Mouse (Mus musculus) 3134 (cell line): ENCODE results near the gene Dcp1b.

Source experiments
- DNase-seq: peaks from one replicate; pipeline ENCODE4 v3.0.0-alpha.2; 2011; ENCODE audit warnings: low spot score; ENCODE audit not compliant: insufficient read length; ENCODE audit errors: extremely low read depth

Dcp1b gene

DNA sequence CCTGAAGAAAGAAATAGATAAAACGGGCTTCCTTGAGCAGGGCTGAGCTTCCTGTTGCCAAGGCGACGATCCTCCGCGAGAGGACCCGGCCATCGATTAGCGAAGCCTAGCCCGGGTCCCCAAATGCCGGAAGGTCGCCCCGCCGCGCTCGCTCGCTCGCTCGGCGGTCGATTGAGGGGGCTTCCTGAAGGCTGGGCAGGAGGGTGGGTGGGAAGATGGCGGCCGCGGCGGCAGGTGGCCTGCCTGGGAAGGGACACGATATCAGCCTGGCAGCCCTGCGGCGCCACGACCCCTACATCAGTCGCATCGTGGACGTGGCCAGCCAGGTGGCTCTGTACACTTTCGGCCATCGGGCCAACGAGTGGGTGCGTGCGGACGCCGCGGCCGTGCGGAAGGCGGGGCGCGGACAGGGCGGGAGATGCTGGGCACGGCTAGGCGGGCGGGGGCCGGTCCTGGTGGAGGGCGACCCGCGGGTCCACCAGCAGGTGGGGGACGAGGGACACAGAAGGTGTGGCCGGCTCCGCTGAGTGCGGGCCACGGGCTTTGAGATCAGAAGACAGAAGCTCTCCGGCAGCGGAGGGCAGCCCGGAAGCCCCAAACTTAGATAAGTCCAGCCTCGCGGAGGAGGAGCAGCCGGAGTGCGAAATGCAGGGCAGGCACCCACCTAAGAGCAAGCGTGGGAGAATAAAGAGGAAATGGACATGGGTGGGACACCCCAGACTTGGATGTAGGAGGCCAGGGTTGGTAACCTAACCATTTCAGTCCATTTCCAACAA, at the start of gene Dcp1b:
Gene Dcp1b, plus strand, starts transcription at position 176 of the 776 bp plus-strand sequence.
- DNase-seq: peak; percentile 71

DNA sequence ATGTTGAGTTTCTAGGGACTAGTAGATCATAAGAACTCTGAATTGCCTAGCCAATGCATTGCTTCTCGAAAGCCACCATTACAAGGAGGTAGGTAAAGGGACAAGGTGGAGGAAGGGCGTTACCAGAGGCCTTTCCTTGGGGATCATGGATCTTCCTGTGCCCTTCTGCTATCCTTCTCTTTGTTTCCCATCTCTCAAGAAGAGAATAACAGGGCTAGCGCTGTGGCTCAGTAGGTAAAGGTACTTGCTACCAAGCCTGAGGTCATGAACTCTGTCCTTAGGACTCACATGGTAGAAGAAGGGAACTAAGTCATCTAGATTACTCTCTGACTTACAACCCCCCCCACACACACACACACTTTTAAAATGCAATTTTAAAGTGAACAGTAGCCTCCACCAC, 48.1 kb upstream of the Dcp1b start:
- no peak for DNase-seq

DNA sequence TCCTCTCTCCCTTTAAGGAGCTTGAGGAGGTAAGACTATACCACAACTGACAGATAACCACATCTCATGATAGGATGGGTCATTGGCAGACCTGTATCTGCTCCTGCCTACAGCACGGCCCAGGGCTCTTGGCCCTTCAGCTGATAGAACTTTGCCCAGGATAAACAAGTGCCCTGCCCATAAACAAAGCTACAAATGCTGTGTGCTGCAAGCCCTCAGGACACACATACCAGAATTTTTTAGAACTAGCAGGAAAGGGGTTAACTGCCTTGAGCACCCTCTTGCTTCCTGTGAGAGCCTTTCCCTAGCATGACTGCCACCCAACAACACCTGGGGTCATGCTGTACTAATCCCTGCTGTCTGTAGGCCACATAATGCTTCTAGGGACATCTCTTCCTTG, 47.0 kb upstream of the Dcp1b start:
- DNase-seq: no peak

DNA sequence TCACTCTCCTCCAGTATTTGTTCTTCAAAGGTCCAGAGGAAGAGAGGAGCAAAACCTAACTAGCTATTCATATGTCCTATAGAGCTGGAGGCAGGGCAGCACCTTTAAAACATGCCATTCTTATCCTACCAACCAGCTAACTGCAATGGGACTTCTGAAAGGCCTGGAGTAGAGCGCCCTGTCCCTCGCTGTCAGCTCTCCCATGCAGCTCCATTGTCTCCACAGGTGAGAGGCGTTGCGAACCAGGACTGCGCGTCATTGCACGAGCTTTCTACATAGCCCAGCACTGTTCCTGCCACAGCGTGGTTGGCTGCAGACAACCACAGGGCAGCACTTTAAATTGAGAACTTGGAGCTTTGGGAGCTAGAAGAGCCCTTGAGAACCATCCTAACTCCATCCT, 46.5 kb upstream of the Dcp1b start:
- DNase-seq: no peak

DNA sequence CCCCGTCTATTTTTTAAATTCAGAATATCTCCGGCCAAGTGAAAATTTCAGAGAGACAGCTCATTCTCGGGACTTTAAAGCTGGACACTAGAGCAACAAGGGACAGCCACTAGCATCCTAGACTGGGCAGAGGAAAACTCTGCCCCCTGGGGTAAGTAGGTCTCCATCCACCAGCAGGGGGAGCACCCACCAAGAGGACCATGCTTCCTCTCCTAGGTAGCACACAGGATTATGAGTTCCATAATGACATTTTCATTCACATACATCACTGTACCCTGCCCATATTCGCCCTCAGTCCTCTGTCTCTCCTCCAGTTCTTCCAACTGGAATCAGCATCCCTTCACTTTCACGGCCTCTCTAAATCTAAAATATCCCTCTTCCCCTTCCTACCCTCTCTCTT, 45.4 kb upstream of the Dcp1b start:
- DNase-seq: no peak

DNA sequence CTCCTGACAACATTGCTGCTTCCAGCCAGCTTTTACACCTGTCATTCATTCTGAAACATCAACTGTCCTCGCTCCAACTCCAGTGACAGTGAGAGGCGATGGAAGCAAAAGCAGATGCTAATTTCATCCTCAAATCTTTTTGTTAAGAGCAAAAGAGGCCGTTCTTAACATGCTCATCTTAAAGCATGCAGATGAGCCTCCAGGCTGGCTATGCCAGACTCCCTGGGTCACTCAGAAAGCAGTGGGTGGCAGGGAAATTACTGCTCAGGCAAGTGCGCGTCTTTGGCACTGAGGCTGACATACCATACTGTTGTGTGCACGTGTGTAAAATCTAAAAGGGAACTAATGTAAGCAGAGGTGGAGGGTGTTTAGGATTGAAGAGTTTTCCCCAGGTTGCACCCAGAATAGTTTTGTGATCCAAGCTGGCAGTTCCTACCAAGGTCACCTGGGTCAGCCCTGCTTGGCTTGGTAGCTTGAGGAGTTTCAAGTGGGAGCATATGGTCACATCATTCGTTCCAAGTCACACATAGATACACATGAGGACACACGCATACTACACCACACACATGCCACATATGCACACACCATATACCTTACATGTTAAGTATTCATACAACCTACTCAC, 42.8 kb upstream of the Dcp1b start:
- no peak for DNase-seq

DNA sequence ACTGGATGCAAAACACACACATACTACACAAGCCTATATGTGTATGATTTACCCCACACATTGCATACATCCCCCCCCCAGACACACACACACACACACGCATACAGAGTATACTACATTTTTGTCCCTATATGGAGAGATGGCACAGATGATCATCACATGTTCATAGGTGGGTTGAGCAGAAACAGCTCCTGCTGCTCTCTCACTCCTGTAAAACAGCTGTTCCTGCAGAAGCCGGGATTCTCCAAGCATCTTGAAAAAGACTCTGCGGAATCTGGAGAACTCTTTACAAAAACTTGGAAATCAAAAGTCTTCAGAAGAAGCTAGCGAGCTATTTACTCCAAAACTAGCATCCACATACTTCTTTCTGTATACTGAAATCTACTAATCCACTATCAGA, 42.2 kb upstream of the Dcp1b start:
- no peak for DNase-seq

DNA sequence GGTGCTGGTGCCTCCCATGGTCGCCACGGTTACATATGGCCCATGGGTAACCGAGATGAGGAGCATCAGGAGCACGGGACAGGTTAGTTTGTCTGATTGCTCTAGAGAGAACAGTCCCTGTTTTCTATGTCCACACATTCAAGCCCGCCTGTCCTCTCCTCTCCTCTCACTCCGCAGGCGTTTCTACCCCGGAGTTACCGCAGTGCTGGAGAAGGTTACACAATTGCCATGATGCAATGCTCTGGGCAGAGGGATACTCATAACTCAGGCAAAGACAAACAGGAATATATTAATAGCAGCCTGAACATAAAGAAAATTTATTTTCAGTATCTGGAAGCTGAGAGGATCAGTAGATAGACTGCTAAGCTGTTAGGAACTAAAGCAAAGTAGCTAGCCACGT, 37.3 kb upstream of the Dcp1b start:
- DNase-seq: no peak

DNA sequence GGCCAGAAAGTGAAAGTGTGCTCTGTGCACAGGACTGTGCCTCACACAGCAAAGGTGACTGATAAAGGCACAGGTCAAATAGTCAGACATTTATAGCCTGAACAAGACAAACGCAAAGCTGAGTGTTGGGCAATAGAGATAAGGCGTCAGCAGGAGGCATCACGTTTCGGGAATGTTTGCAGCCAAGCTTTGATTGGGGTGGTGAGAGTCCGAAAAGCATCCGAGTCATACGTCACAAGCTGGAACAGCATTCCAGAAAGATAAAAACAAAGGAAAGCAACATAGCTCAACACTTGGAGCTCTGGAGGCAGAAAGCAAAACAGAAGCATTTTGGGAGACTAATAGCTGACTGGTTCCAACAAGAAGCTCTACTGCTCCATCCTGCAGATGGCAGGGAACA, 35.5 kb upstream of the Dcp1b start:
- DNase-seq: no peak

DNA sequence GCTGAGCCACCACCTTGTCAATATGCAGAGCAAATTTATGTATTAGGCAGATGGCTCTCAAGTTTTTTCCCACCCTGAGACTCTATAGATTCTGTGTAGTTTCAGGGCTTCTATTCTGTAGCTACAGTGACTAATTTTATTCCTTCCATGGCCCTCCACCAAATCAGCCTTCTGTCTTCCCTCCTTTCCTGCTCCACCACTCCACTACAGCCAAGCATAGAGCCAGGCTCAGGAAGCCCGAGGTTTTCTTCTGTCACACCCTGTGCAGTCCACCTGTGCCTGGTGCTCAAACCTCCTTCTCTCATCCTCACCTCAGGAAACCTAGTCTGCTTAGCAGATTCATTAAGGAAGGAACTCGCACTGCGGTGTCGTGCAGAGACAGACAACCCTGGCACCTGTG, 29.9 kb upstream of the Dcp1b start:
- DNase-seq: no peak

DNA sequence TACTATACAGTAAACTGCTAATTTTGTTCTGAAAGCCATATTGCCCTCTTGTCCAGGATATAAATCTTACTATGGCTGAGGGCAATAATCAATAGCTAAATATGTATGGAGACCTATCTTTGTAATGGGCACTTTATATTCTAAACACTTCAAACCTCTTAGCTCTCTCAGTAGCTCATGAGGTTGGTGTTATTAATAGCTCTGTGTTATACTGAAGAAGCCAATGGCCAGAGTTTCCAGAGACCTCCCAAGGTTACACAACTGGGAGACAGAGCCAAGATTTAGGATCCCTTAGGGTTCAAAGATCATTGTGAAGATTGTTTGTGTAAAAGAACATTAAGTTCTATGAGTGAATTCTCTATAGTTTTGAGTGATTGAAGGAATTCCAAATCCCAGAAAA, 9.4 kb upstream of the Dcp1b start:
- DNase-seq: no peak

DNA sequence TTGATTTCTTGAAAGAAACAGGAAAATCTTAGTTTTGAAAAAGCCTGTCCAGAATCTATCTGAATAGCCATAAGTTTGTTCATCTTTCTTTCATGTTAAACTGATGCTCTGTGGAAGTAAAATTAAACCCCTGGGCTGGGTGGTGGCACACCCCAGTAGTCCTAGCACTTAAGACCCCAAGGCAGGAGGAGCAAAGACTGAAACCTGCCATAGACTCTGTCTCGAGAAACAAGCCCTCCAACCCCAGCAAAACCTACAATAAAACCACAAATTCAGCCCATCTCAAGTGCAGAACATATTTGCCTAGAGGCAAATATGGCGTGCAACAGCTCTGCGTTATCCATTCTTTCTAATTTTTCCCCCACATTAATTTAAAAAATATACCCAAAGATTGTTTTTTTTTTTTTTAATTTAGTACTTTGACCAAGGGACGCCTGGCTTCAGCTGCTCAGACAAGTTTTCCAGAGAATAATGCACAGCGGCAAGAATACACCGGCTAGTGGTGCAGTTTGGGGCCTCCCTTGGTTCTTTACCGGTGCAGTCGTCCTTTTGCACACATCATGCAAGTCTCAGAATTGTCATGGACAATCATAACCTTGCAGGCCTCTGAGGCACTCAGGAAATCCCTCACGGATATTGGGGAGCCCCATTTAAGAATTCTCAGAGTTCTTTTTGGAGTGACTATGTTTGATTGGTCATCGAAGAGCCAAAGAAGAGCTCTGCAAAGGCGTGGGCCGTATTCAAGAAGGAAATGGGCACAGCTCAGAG, 562 bp upstream of the Dcp1b start:
- no peak for DNase-seq

DNA sequence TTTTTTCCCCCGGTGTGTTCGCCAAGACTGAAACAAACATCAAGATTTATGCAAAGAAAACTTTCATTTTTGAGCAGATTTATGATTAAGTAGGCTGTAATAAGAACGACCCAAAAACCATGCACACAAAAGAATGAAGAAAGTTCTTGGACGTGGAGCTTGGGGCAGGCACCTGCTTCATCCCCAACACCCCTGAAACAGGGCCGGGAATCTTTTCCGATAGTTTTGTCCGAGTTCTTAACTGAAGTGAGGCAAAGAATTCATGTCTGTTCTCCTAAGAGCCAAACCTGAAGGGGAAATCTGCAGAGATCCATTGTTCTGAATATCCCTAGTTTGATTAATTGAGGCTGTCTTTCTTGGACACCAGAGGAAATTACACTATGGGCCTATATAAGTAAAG, 1.1 kb downstream of the Dcp1b start:
- no peak for DNase-seq

DNA sequence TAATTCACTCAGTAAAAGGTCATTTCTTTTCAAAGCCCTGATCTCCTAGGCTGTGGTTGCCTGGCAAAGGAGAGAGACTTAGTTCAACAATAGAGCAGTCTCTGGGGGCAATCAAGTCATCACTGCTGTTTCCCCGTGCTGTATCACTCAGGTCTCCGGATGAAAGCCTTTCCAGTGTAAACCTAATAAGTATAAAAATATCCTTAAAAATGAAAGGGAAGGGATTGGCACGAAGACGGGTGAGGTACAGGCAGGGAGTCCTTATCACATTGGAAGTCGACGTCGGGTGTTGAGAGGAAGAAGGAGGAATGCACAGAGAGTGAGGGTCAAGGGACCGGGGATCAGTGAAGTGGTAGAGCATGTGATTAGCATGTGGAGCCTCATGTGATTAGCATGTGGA, 2.0 kb downstream of the Dcp1b start:
- DNase-seq: no peak

DNA sequence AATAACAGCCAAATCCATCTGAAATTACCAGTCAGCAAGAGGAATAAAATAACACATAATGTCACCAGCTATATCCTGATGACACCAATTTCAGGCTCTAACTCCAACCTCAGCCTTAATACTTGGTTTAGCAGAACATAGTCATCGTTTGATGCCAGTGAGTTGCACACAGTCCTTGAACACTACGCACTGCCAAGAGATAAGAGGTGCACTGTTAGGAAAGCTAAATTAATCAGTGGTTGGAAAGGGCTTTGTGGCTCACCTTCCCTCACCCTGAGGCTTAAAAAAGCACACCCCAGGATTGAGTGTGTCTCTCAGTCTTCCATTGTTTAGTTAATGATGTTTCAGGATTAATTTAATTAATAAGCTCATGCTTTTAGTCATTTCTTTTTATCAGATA, 5.1 kb downstream of the Dcp1b start:
- DNase-seq: no peak

DNA sequence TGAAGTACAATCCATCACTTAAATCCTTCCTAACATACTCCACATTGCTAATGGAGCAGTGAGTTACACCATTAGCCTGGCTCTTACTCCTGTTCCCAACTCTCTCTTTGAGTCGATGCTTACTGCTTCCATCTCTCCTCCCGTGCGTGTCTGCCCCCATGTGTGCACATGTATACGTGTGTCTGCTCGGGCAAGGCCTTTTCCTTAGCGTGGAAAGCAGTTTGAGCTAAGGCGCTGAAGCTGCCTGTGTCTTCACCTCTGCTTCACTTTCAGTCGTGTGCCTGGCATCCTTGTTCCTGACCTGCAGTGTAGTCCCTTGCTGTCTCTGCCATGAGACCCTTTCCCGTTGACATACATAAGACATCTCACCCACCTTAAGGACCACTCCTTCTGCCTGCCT, 7.2 kb downstream of the Dcp1b start:
- no peak for DNase-seq

DNA sequence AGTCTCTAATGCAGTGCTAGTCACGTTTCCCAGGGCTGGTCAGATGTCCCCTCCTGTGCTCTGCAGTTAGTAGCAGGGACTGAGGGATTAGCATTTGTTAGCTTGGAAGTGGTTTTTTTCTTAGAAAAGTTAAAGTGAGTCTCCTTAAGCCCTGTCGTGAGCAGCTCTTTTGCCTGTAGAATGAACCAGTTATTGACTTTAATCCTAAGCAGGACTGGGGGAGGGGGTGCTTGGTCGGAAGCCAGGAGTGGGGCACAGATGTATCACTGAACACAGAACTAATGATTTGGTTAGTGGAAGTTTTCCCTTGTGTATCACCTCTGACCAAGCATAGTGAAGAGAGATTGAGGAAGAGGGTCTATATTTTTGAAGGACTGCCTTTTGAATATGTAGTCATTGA, 8.7 kb downstream of the Dcp1b start:
- no peak for DNase-seq

DNA sequence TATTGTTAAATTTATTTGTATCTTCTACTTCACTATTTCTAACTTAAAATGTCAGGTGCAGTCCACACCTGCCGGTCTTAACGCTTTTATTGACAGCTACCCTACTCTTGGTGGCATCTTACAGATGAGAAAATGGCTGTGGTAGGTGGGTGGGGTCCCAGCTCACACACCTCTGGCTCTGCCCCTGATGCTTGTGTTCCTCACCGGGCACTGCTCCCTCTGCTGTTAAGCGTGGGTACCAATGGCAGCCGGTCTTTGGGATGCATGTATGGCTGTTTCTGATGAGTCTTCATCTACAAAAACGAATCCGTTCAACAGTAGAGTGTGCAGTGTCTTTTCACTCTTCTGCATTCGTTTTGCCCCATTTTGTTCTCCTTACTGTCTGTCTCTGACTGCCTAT, 11.6 kb downstream of the Dcp1b start:
- DNase-seq: no peak

DNA sequence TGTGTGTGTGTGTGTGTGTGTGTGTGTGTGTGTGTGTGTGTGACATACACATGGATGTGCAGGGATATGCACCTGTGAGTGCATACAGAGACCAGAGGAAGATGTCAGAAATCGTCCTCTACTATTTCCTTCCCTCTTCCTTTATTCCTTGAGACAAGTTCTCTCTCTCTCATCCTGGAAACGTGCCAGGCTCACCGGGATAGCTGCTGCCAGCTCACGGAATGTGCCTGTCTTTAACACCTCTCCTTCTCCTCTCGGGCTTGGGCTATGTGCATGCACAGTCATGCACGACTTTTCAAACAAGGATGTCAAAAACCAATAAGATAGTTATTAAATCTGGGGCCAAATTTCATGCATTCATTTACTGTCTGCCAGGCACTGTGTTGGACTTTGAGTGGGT, 12.6 kb downstream of the Dcp1b start:
- no peak for DNase-seq

DNA sequence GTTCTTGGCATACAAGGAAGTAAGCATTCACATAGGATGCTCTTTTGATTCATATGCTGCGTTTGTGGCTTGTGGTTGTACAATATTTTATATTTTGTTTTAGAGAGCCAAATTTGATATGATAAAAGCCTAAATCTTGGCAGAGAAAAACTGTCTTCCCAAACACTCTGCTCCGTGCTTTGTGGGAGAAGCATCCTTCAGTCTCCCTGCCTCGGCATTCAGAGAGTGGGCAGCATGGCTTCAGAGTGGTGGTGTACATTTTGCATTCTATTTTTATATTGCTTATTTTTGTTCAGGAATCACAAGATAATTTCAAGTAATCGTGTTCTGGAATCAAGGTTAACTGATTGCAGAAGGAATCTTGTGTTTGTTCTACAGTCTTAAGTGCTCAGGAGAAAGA, 16.4 kb downstream of the Dcp1b start:
- DNase-seq: no peak

DNA sequence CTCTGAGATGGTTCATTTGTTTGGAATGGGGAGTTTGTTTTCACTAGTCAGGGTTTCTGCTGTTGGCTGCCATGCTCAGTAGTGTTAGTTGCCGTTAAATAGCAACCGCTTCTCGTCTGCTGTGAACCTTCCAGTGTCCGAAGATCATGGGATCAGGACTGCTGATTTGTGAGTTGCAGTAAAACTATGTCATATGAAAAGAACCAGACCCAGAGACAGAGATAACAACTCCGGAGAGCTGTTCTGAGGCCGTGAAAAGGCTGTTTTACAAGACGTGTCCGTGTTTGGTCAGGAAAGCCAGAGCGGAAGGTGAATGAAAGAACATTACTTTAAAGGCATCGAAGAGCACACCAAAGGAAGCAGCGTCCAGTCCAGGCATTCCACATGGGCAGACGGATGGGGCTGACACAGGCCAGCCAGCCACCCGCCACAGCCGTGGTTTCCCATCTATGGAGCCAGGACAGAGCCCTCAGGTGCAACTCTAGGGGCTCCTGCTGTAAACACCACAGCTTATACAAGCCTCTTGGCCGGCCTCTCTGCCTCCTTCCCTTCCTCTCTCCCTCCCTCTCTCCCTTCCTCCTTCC, 18.6 kb downstream of the Dcp1b start:
- DNase-seq: no peak

DNA sequence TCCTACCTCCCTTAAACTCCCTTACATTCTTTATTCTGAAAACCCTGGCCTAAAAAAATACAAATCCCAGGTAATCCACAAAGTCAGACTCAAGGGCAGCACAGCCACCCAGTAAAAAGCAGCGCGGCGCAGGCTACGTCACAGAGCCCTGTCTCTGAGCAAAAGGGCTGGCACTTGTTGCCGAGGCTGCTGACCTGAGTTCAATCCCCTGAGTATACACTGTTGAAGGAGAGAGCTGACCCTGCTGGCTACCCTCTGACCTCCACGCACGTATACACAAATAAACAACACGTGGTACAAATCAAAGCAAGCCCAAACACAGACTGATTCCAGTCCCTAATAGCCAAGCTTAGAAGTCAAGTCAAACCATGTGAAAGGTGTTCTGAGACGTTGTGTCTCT, 19.1 kb downstream of the Dcp1b start:
- no peak for DNase-seq
